18 mouse cellular contexts compared by ENCODE assay signal in the genomic region with DNA sequence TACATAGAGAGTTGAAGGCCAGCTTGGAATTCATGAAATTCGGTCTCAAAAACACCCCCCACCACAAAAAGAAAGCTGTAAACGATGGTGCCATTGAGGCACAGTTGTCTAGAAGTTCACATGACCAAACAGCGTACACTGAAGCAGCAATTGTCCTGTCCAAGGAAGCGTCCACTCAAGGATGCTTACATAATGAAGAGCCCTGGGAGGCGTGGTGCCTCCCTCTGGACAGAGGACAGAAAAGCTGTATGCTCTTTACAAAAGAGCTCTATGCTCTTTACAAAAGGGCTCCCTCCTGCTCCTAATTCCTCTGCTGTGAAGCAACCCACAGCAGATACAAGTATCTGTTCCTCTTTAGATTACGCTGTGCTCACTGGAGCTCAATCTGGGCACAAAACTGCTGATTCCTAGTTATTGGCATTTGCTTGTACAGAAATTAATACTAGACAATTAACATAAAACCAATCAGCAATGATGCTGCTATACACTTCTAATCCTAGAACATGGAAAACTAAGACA.
DNase-seq lines count a peak whose midpoint lies in the region; ATAC-seq and TF ChIP-seq lines count a peak whose summit lies in the region.
"Had no signal": no experiment of that assay in that cellular context is flagged by ENCODE, and none has a peak within 500 bp of the region (broad histone marks: within the 10 kb centered on the region; RNA-seq: fewer than 3 reads in every experiment).

No protein-coding gene starts in this region.

- H3K4me1 ChIP-seq in testis, adult 2 months (ENCODE audit: control insufficient read depth, insufficient read depth, low read length): no peaks in the 10 kb centered on the region
- H3K4me1 ChIP-seq: embryonic facial prominence, embryonic 13.5 days; limb, embryonic 13.5 days had no signal

- no peak for TF ChIP-seq CTCF in testis, adult 2 months (IDR thresholded peaks at IDR 0.05; ENCODE audit: control insufficient read depth, insufficient read depth, insufficient replicate concordance, low read depth, low read length)

- no peaks in the 10 kb centered on the region for H3K36me3 ChIP-seq in testis, adult 2 months (ENCODE audit: control insufficient read depth, insufficient read depth, low read length)

- peak; percentile 88 for DNase-seq in heart, adult 11 months
- no peak for DNase-seq in heart, postnatal 4 days
- no peak for DNase-seq in testis, postnatal 10 days (ENCODE audit: low spot score)
- no peak for DNase-seq in natural killer cell, adult 2 months (ENCODE audit: low spot score in 2 of 2)
- DNase-seq in kidney, adult 8-10 months: no peak
- DNase-seq: cerebellum, adult 11 months; cerebellum, postnatal 25 days; gastrocnemius, postnatal 10 days; kidney, adult 11 months; kidney, postnatal 14 days; retina, postnatal 1 day; right cerebral cortex, postnatal 4 days had no signal

- TF ChIP-seq POLR2A in testis, adult 2 months (IDR thresholded peaks at IDR 0.05; ENCODE audit: control insufficient read depth, low read depth, low read length): no peak

- peak; percentile 97 for ATAC-seq in granulocyte monocyte progenitor cell, adult 5-6 weeks (replicated peaks; ENCODE audit: poor library complexity, severe bottlenecking)

- peak overlapping the region; percentile 47 for H3K27ac ChIP-seq in testis, adult 2 months (ENCODE audit: control insufficient read depth, insufficient read depth, low read depth, low read length)
- H3K27ac ChIP-seq: embryonic facial prominence, embryonic 13.5 days; hindbrain, embryonic 13.5 days; limb, embryonic 13.5 days; midbrain, embryonic 10.5 days had no signal

- no peak overlapping the region for H3K4me3 ChIP-seq in testis, adult 2 months (ENCODE audit: control insufficient read depth, low read depth, low read length)
- H3K4me3 ChIP-seq: embryonic facial prominence, embryonic 13.5 days; hindbrain, embryonic 13.5 days; limb, embryonic 13.5 days; midbrain, embryonic 10.5 days had no signal

- H3K27me3 ChIP-seq in testis, adult 2 months (ENCODE audit: control insufficient read depth, insufficient read depth, low read length): no peaks in the 10 kb centered on the region
- H3K27me3 ChIP-seq: embryonic facial prominence, embryonic 13.5 days; hindbrain, embryonic 13.5 days; limb, embryonic 13.5 days had no signal
